Mouse (Mus musculus): ENCODE measurements around the gene Lrit2. TPM values are rescaled to one million over a fixed set of nuclear protein-coding genes. Genes with fewer than 3 reads are reported as not detected.

The Lrit2 gene
- not detected in 2 replicates for polyA plus RNA-seq (2014; fragmentation: Nextera tagmentation; extraction: Ambion mirVana)

DNA sequence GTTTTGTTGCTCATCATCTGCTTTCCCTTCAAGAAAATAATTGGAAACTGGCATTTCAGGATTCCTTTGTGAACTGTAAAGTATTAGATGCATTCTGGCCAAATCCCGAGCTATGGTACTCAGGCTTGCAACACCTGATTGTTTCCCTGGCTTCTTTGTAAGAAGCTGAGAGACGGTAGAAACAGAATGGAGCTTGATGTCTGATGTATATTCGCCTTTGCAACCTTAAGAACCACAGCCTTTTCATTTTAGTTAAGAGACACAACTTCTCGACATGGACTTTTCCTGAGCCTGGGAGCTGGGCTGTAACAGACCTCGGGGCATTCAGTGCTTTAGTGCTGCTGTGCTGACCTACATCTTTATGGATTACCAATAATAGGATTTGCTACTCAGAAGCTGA is at the start of gene Lrit2:
Gene Lrit2 (plus strand): TSS at position 301 of the 400 bp plus-strand sequence.
- Histone ChIP-seq H3K9ac (ENCODE audit: low read length) (no peak within 1 kb of the TSS), H3K36me3 (ENCODE audit: control insufficient read depth, insufficient read depth, low read length) (no peaks in the 10 kb centered on the region), H3K4me1 (ENCODE audit: control insufficient read depth, insufficient read depth, low read length) (no peaks in the 10 kb centered on the region), H3K27ac (replicated peaks; ENCODE audit: low read depth, low read length) (no peak within 1 kb of the TSS), H3K9me3 (ENCODE audit: control insufficient read depth, low read length) (no peaks in the 10 kb centered on the region), H3K27me3 (ENCODE audit: control insufficient read depth, insufficient read depth, low read length) (no peaks in the 10 kb centered on the region), H3K4me2 (ENCODE audit: low read depth, severe bottlenecking) (no peak within 1 kb of the TSS), H3K4me3 (ENCODE audit: low read depth, low read length) (no peak within 1 kb of the TSS)
- DNase-seq (ENCODE audit: low spot score) (no peak), ATAC-seq (ENCODE audit: insufficient number of reproducible peaks, low FRiP score, low TSS enrichment, low read depth) (no peak)
- whole genome bisulfite sequencing: 82% methylated on average over 5 of the region's 5 CpGs

DNA sequence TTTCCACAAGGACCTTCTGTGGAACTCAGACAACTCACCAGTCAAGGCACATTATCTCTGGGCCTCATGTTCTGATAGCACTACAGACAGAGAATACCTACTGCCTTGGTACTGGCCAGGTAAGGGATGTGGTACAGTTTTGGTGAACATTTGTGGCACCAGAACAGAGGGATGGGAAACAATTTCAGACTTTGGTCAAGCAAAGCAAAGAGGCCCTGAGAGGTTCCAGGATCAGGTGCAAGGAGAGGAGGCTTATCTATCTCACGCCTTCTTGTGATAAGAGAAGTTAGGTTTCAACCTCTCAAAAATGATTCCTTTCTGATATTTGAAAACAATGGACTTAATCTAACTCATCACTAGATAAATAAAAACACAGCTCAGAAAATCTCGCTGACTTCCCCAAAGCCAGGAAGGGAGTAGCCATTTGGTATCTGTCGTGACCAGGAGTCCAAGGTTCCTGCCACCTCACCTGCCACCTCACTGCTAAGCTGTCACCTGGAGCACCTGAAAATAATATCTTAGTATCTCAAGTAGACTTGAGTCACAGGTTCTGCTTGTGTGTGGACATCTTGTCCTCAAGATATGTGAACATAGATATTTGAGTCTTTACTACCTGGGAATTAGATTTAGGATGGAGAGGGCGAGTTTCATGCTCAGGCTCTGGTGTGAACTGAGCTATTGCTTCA is 40.3 kb upstream of the Lrit2 start:
- no peaks in the 10 kb centered on the region for H3K4me1 ChIP-seq (ENCODE audit: control insufficient read depth, insufficient read depth, low read length)
- no peak overlapping the region for H3K27ac ChIP-seq (replicated peaks; ENCODE audit: low read depth, low read length)
- H3K27me3 ChIP-seq (ENCODE audit: control insufficient read depth, insufficient read depth, low read length): no peaks in the 10 kb centered on the region
- H3K4me2 ChIP-seq (ENCODE audit: low read depth, severe bottlenecking): no peak overlapping the region
- no peaks in the 10 kb centered on the region for H3K9me3 ChIP-seq (ENCODE audit: control insufficient read depth, low read length)
- H3K36me3 ChIP-seq (ENCODE audit: control insufficient read depth, insufficient read depth, low read length): no peaks in the 10 kb centered on the region
- DNase-seq (ENCODE audit: low spot score): no peak
- 80% methylated on average over 4 of the region's 4 CpGs for WGBS
- no peak for ATAC-seq (ENCODE audit: insufficient number of reproducible peaks, low FRiP score, low TSS enrichment, low read depth)
- no peak overlapping the region for H3K9ac ChIP-seq (ENCODE audit: low read length)
- no peak overlapping the region for H3K4me3 ChIP-seq (ENCODE audit: low read depth, low read length)

DNA sequence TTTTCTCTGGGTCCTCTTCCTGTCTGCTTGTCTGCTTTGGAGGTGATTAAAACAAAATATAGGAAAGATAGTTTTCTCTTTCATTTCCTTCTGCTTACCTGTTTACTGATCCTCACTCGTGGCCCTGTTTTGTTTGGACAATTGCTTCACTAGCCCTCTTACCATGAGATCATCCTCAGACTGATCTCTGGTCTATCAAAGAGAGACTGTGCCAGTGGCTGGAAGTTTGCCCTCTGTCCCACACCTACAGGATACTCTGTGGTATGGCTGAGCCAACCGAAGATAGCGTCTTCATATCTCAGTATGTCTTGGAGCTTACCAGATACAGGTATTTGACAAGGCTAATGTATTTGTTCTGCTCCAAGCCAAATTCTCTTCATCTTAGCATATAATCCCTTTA is 39.8 kb upstream of the Lrit2 start:
- no peak overlapping the region for H3K4me2 ChIP-seq (ENCODE audit: low read depth, severe bottlenecking)
- WGBS: 95% methylated on average over 3 of the region's 3 CpGs
- no peak overlapping the region for H3K27ac ChIP-seq (replicated peaks; ENCODE audit: low read depth, low read length)
- no peaks in the 10 kb centered on the region for H3K36me3 ChIP-seq (ENCODE audit: control insufficient read depth, insufficient read depth, low read length)
- no peak for ATAC-seq (ENCODE audit: insufficient number of reproducible peaks, low FRiP score, low TSS enrichment, low read depth)
- H3K4me1 ChIP-seq (ENCODE audit: control insufficient read depth, insufficient read depth, low read length): no peaks in the 10 kb centered on the region
- DNase-seq (ENCODE audit: low spot score): no peak
- no peaks in the 10 kb centered on the region for H3K9me3 ChIP-seq (ENCODE audit: control insufficient read depth, low read length)
- no peaks in the 10 kb centered on the region for H3K27me3 ChIP-seq (ENCODE audit: control insufficient read depth, insufficient read depth, low read length)
- H3K9ac ChIP-seq (ENCODE audit: low read length): no peak overlapping the region
- H3K4me3 ChIP-seq (ENCODE audit: low read depth, low read length): no peak overlapping the region

DNA sequence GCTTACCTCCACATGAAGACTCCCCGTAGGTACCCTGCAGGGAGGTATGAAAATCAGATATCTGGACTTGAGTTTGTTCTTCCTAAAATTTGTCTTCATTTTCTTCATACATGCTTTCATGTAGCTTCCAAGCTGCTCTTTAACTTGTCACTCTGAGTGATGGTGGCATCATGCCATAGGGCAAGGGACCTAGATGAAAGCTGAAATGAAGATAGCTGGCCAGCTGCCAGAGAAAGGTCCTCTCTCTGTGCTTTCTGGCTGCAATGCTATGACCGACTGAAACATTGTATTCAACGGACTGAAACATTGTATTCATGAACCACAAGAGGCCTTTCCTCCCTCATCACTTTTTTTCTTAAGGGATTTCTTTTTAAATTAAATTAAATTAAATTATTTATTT is 39.2 kb upstream of the Lrit2 start:
- H3K27me3 ChIP-seq (ENCODE audit: control insufficient read depth, insufficient read depth, low read length): no peaks in the 10 kb centered on the region
- H3K4me1 ChIP-seq (ENCODE audit: control insufficient read depth, insufficient read depth, low read length): no peaks in the 10 kb centered on the region
- H3K9ac ChIP-seq (ENCODE audit: low read length): no peak overlapping the region
- no peak overlapping the region for H3K27ac ChIP-seq (replicated peaks; ENCODE audit: low read depth, low read length)
- H3K4me3 ChIP-seq (ENCODE audit: low read depth, low read length): no peak overlapping the region
- no peaks in the 10 kb centered on the region for H3K36me3 ChIP-seq (ENCODE audit: control insufficient read depth, insufficient read depth, low read length)
- DNase-seq (ENCODE audit: low spot score) (no peak), ATAC-seq (ENCODE audit: insufficient number of reproducible peaks, low FRiP score, low TSS enrichment, low read depth) (no peak)
- 91% methylated on average over 3 of the region's 3 CpGs for WGBS
- H3K4me2 ChIP-seq (ENCODE audit: low read depth, severe bottlenecking): no peak overlapping the region
- H3K9me3 ChIP-seq (ENCODE audit: control insufficient read depth, low read length): no peaks in the 10 kb centered on the region

DNA sequence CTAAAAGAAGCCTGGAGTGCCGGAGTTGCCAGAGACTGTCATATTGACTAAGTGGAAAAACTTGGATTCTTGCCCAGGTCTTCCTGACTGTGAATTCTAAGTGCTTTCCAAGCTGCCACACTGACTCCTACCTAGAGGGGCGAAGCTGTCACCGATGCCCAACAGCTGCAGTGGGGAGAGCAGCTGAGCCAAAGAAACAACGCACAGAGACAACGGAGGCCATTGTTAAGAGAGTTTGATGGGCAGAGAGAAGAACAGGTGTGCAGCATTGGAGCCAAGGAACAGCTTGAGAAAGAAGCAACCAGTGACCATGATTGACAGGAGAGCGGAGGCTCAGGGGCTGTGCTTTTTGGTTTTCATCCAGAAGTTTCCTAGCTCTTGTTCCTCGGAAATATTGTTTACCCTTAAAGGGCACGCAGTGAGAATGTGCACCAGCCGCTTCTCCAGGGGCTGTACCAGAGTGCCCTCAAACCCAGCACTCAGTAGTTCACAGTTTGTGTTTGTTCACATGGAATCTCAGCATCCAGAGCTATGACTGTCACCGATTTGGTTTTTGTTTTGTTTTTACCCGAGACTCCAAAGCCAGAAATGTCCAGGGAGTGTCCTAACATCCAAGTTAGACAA is 35.1 kb upstream of the Lrit2 start:
- no peaks in the 10 kb centered on the region for H3K27me3 ChIP-seq (ENCODE audit: control insufficient read depth, insufficient read depth, low read length)
- H3K4me3 ChIP-seq (ENCODE audit: low read depth, low read length): no peak overlapping the region
- DNase-seq (ENCODE audit: low spot score): no peak
- ATAC-seq (ENCODE audit: insufficient number of reproducible peaks, low FRiP score, low TSS enrichment, low read depth): no peak
- H3K4me2 ChIP-seq (ENCODE audit: low read depth, severe bottlenecking): no peak overlapping the region
- H3K27ac ChIP-seq (replicated peaks; ENCODE audit: low read depth, low read length): no peak overlapping the region
- WGBS: 89% methylated on average over 11 of the region's 11 CpGs
- no peaks in the 10 kb centered on the region for H3K9me3 ChIP-seq (ENCODE audit: control insufficient read depth, low read length)
- H3K9ac ChIP-seq (ENCODE audit: low read length): no peak overlapping the region
- H3K4me1 ChIP-seq (ENCODE audit: control insufficient read depth, insufficient read depth, low read length): no peaks in the 10 kb centered on the region
- no peaks in the 10 kb centered on the region for H3K36me3 ChIP-seq (ENCODE audit: control insufficient read depth, insufficient read depth, low read length)

DNA sequence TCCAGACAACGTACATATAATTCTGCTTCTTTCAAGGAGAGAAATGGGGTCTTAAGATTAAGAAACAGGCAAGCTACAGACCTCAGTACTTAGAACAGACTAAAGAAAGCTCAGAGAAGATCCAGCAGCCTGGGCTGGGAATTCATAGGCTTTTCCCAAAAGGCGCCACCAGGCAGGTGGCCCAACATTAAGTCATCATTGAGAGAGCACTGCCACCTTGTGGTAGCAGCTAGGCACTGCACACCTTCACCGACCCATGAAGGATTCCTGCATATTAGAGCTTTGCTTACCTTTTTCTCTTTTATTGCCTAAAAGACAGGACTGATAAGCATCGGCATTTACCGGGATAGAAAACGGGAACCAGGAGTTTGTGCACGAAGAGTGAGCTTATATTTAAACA is 34.5 kb upstream of the Lrit2 start:
- no peak overlapping the region for H3K4me3 ChIP-seq (ENCODE audit: low read depth, low read length)
- H3K9ac ChIP-seq (ENCODE audit: low read length): no peak overlapping the region
- H3K9me3 ChIP-seq (ENCODE audit: control insufficient read depth, low read length): no peaks in the 10 kb centered on the region
- H3K27ac ChIP-seq (replicated peaks; ENCODE audit: low read depth, low read length): no peak overlapping the region
- H3K27me3 ChIP-seq (ENCODE audit: control insufficient read depth, insufficient read depth, low read length): no peaks in the 10 kb centered on the region
- WGBS: 21% methylated on average over 7 of the region's 7 CpGs
- H3K4me1 ChIP-seq (ENCODE audit: control insufficient read depth, insufficient read depth, low read length): no peaks in the 10 kb centered on the region
- no peaks in the 10 kb centered on the region for H3K36me3 ChIP-seq (ENCODE audit: control insufficient read depth, insufficient read depth, low read length)
- no peak for ATAC-seq (ENCODE audit: insufficient number of reproducible peaks, low FRiP score, low TSS enrichment, low read depth)
- H3K4me2 ChIP-seq (ENCODE audit: low read depth, severe bottlenecking): no peak overlapping the region
- peak; percentile 81 for DNase-seq (ENCODE audit: low spot score)

DNA sequence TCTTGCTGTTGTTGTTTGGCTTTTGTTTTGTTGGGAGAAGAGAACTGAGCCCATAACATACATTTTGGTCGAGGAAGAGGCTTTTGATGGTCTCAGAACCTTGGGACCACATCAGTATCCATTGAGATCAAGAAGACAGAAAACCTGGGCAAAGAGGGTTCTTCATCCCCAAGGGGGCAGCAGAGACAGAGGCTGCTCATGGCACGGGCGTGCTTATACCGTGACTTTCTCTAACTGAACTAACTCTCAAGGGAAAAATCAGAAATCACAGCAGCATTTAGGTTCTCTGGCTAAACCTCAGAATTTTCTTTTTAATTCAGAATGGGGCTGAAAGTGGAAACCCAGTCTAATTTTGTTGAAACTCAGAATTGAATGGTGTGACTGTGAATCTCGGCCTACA is 33.3 kb upstream of the Lrit2 start:
- DNase-seq (ENCODE audit: low spot score) (no peak), ATAC-seq (ENCODE audit: insufficient number of reproducible peaks, low FRiP score, low TSS enrichment, low read depth) (no peak)
- no peak overlapping the region for H3K4me2 ChIP-seq (ENCODE audit: low read depth, severe bottlenecking)
- H3K4me1 ChIP-seq (ENCODE audit: control insufficient read depth, insufficient read depth, low read length): no peaks in the 10 kb centered on the region
- H3K27ac ChIP-seq (replicated peaks; ENCODE audit: low read depth, low read length): no peak overlapping the region
- H3K9ac ChIP-seq (ENCODE audit: low read length): no peak overlapping the region
- 52% methylated on average over 5 of the region's 5 CpGs for WGBS
- no peaks in the 10 kb centered on the region for H3K27me3 ChIP-seq (ENCODE audit: control insufficient read depth, insufficient read depth, low read length)
- no peak overlapping the region for H3K4me3 ChIP-seq (ENCODE audit: low read depth, low read length)
- H3K36me3 ChIP-seq (ENCODE audit: control insufficient read depth, insufficient read depth, low read length): no peaks in the 10 kb centered on the region
- H3K9me3 ChIP-seq (ENCODE audit: control insufficient read depth, low read length): no peaks in the 10 kb centered on the region

DNA sequence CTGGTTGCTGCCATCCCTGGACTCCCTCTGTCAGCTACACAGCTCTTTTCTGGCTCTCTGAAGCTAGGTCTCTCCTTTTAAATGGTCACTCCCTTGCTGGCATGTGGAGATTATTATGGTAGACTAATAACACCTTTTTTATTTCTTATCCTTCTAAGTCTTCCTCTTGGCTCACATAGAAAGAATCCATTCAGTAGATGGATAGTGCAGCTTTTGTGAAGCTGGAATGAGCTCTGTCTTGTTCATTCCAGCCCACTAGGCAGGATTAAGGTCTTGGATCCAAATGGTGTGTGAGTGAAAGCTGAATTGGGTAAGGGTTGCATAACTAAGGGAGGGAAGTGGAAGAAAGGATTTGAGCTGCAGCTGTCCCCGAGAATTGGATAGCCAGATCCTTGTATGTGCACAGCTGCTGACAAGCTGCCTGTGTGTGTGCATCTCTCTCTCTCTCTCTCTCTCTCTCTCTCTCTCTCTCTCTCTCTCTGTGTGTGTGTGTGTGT is 18.8 kb upstream of the Lrit2 start, which contains the start of gene Rgr:
Gene Rgr (minus strand): TSS at position 51 of the 497 bp plus-strand sequence.
- DNase-seq (ENCODE audit: low spot score) (no peak), ATAC-seq (ENCODE audit: insufficient number of reproducible peaks, low FRiP score, low TSS enrichment, low read depth) (no peak)
- Histone ChIP-seq H3K4me2 (ENCODE audit: low read depth, severe bottlenecking) (no peak within 1 kb of the TSS), H3K27ac (replicated peaks; ENCODE audit: low read depth, low read length) (no peak within 1 kb of the TSS), H3K9me3 (ENCODE audit: control insufficient read depth, low read length) (no peaks in the 10 kb centered on the region), H3K36me3 (ENCODE audit: control insufficient read depth, insufficient read depth, low read length) (no peaks in the 10 kb centered on the region), H3K9ac (ENCODE audit: low read length) (no peak within 1 kb of the TSS), H3K4me3 (ENCODE audit: low read depth, low read length) (no peak within 1 kb of the TSS), H3K27me3 (ENCODE audit: control insufficient read depth, insufficient read depth, low read length) (no peaks in the 10 kb centered on the region), H3K4me1 (ENCODE audit: control insufficient read depth, insufficient read depth, low read length) (no peaks in the 10 kb centered on the region)
- WGBS: 86% methylated on average over 1 of the region's 1 CpGs

All from limb, embryonic 11.5 days (tissue).